Mouse (Mus musculus) erythroblast, adult 5-6 weeks (primary cell): ENCODE results near the gene Odf2l. TPM values are rescaled to one million over a fixed set of nuclear protein-coding genes. Genes with fewer than 3 reads are reported as not detected.

Experiments
- ATAC-seq: replicated peaks from 2 replicates; pipeline ENCODE4 v1.8.0; 2016; ENCODE audit warnings: moderate number of reproducible peaks, mild to moderate bottlenecking, moderate TSS enrichment, inconsistent platforms; ENCODE audit not compliant: poor library complexity, low FRiP score, severe bottlenecking
- total RNA-seq, 2 experiments: library from RNA; stranded (forward) in 1 of 2; stranded (reverse) in 1 of 2; fragments of 150-400 nt in 1 of 2; fragments of 200-764, 138-1000 nt in 1 of 2; gene quantifications; 2 replicates each; pipeline versions ENCODE4 v1.2.3 to v1.2.4; 2015 to 2017; ENCODE audit warnings: low replicate concordance in 2 of 2

The Odf2l gene
- total RNA-seq, 2 experiments from 2014 or later, result 9.2 to 16.2 TPM

GRCm38 (mm10) chr3:145198050-145198449 lies 79.7 kb downstream of the Odf2l start:
- no peak for ATAC-seq

Other genes starting within 250 kb of the Odf2l start
- gene Clca4b, start 186.1 kb upstream of the Odf2l start, total RNA-seq (2015; ENCODE audit: low replicate concordance), result not detected in 2 replicates
- gene Clca4b, start 186.1 kb upstream of the Odf2l start, total RNA-seq (2017; ENCODE audit: low replicate concordance), result not detected in 2 replicates
- gene Clca4a, start 143.5 kb upstream of the Odf2l start, total RNA-seq (2015; ENCODE audit: low replicate concordance), result not detected in 2 replicates
- not detected in 2 replicates for gene Clca4a, start 143.5 kb upstream of the Odf2l start, total RNA-seq (2017; ENCODE audit: low replicate concordance)
- gene Clca1, start 85.8 kb upstream of the Odf2l start, total RNA-seq (2015; ENCODE audit: low replicate concordance), result not detected in 2 replicates
- not detected in 2 replicates for gene Clca1, start 85.8 kb upstream of the Odf2l start, total RNA-seq (2017; ENCODE audit: low replicate concordance)
- not detected in 2 replicates for gene Clca2, start 19.1 kb upstream of the Odf2l start, total RNA-seq (2015; ENCODE audit: low replicate concordance)
- not detected in 2 replicates for gene Clca2, start 19.1 kb upstream of the Odf2l start, total RNA-seq (2017; ENCODE audit: low replicate concordance)
- not detected in 2 replicates for gene Col24a1, start 173.9 kb downstream of the Odf2l start, total RNA-seq (2015; ENCODE audit: low replicate concordance)
- 0.43 TPM in 1 of 2 replicates, not detected in the other for gene Col24a1, start 173.9 kb downstream of the Odf2l start, total RNA-seq (2017; ENCODE audit: low replicate concordance)